Mouse (Mus musculus): ENCODE results near the gene Fam126b. TPM values are rescaled to one million over a fixed set of nuclear protein-coding genes. Genes with fewer than 3 reads are reported as not detected.
"Not testable (repeated sequence)": the region's sequence is repeated elsewhere in the genome, so short reads cannot be mapped to it uniquely, and the experiment has no call there.

The Fam126b gene
- polyA plus RNA-seq, 1 experiment from 2014 or later = 17.9 TPM

DNA sequence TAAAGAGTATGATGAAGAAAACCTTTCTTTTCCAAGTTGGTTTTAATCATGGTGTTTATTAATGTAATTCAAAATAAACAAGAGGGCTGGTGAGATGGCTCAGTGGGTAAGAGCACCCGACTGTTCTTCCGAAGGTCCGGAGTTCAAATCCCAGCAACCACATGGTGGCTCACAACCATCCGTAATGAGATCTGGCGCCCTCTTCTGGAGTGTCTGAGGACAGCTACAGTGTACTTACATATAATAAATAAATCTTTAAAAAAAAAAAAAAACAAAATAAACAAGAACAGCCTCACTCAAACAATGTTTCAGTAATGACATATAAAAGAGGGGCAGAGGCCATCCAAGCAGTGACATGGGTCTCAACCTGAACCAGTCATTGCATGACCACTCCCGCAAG is 25.8 kb downstream of the Fam126b start:
- H3K9me3 ChIP-seq (ENCODE audit: control insufficient read depth, low read length); H3K27ac ChIP-seq (replicated peaks; ENCODE audit: low read depth, low read length); ATAC-seq (ENCODE audit: low FRiP score, low TSS enrichment); H3K9ac ChIP-seq (replicated peaks; ENCODE audit: low read length); H3K27me3 ChIP-seq (ENCODE audit: control insufficient read depth, insufficient read depth, low read length); H3K4me3 ChIP-seq (replicated peaks; ENCODE audit: low read depth, low read length); DNase-seq; H3K4me2 ChIP-seq (ENCODE audit: low read length); H3K4me1 ChIP-seq (ENCODE audit: control insufficient read depth, insufficient read depth, low read length): not testable (repeated sequence)
- H3K36me3 ChIP-seq (ENCODE audit: control insufficient read depth, insufficient read depth, low read length) = peaks cover 24% of the 10 kb centered on the region
- 93% methylated on average over 6 of the region's 6 CpGs for WGBS

DNA sequence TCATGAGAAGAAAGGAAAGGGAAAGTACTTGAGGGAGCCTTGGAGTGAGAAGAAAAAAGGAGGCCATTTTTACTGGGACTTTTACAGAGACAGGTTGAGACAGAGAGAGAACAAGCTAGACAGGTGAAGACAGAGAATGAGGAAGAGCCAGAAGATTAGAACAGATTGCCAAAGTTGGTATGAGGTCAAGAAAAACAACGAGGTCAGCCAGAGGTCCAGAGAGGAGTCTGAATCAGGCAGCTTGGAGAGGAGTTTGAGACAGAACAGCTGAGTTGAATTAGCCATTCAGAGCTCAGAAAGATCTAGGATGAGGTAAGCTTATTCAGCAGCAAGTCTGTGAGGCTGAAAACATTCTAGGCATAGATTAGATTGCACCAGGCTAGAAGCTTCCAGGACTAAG is 44.7 kb downstream of the Fam126b start:
- Histone ChIP-seq H3K9me3 (ENCODE audit: control insufficient read depth, low read length) (no peaks in the 10 kb centered on the region), H3K4me2 (ENCODE audit: low read length) (no peak overlapping the region), H3K4me3 (replicated peaks; ENCODE audit: low read depth, low read length) (no peak overlapping the region), H3K27me3 (ENCODE audit: control insufficient read depth, insufficient read depth, low read length) (no peaks in the 10 kb centered on the region), H3K9ac (replicated peaks; ENCODE audit: low read length) (no peak overlapping the region), H3K4me1 (ENCODE audit: control insufficient read depth, insufficient read depth, low read length) (no peaks in the 10 kb centered on the region), H3K36me3 (ENCODE audit: control insufficient read depth, insufficient read depth, low read length) (peaks cover 74% of the 10 kb centered on the region), H3K27ac (replicated peaks; ENCODE audit: low read depth, low read length) (no peak overlapping the region)
- 83% methylated on average over 1 of the region's 1 CpGs for WGBS
- DNase-seq (no peak), ATAC-seq (ENCODE audit: low FRiP score, low TSS enrichment) (no peak)

DNA sequence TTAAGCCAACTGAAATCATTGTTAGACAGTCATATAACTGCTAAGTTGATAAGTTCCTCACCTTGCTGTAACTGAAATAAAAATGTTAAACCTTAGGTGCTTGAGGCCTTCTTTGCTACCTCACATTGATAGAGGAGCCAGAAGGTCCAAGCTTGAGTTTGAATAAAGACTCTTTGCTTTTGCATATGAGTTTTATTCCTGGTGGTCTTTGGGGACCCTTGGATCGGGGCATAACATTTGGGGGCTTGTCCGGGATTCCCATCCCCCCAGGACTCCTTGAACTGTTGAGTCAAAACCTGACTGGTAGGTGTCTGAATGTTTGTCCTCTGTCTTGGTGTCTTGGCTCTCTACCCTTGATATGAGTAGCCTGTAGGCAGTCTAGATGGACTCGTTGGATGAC is 78.9 kb downstream of the Fam126b start:
- whole genome bisulfite sequencing = 92% methylated on average over 3 of the region's 3 CpGs
- ATAC-seq (ENCODE audit: low FRiP score, low TSS enrichment) (no peak), DNase-seq (peak; percentile 4)
- Histone ChIP-seq H3K4me2 (ENCODE audit: low read length) (no peak overlapping the region), H3K4me1 (ENCODE audit: control insufficient read depth, insufficient read depth, low read length) (peaks cover 15% of the 10 kb centered on the region), H3K36me3 (ENCODE audit: control insufficient read depth, insufficient read depth, low read length) (no peaks in the 10 kb centered on the region), H3K9ac (replicated peaks; ENCODE audit: low read length) (no peak overlapping the region), H3K27ac (replicated peaks; ENCODE audit: low read depth, low read length) (no peak overlapping the region), H3K9me3 (ENCODE audit: control insufficient read depth, low read length) (peaks cover 22% of the 10 kb centered on the region), H3K4me3 (replicated peaks; ENCODE audit: low read depth, low read length) (no peak overlapping the region), H3K27me3 (ENCODE audit: control insufficient read depth, insufficient read depth, low read length) (no peaks in the 10 kb centered on the region)

DNA sequence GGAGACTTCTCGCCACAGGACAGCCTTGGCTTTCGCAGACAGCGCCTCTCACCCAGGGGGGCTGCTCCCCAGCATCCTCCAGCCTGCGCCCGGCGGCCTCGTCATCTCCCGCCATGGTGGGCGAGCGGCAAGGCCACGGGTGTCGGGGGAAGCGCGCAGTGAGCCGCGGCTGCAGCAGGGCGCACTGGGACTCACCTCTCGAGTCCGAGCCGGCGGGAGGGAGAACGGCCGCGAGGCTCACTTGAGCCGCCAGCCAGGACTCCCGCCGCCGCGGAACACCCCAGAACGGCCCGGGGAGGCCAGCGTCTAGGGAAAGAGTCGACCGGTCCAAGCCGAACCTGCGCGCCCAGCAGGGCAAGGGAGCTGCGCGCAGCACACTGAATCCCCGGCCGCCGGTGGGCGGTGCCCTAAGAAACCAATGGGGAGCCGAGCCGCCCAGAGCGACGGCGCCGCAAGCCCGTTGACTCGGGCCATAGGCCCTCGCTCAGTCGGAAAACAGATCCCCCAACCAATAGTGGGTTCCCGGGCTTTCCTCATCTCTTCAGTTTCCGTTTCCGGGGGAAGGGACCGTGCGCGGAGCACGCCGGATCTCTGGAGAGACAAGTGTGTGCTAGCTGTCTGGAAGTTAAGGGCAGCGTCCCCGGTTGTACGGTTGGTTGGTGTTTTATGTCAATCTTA is 81.4 kb downstream of the Fam126b start, which contains the start of gene Orc2:
TSS of gene Orc2 (minus strand) at position 533 of the 678 bp plus-strand sequence.
- under 1% methylated on average over 64 of the region's 64 CpGs for WGBS

DNA sequence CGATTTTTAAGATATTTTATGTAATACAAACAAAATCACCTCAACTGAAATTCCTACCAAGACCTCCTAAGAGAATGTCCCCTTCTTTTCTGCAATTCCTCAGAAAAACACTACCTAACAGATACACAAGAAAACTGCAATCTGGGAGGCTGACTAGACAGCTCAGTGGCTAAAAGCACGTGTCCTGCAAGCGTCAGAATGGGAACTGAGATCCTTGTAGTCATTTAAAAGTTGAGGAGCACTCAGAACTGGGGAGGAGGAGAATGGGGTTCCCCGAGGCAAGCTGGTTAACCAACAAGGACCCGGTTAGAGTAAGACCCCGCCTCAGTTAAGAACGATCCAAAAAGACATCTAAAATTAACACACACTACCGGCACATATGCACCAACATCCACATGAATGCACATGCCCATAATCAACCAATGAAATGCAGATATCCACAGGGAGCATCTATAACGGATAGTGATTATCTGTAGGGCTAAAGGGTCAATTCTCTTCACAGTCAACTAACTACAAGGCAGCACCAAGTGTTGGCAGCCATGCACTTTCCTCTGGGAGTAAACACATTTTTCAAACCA is 82.2 kb downstream of the Fam126b start:
- peaks cover 15% of the 10 kb centered on the region for H3K4me1 ChIP-seq (ENCODE audit: control insufficient read depth, insufficient read depth, low read length)
- DNase-seq = no peak
- peak overlapping the region; percentile 82 for H3K4me2 ChIP-seq (ENCODE audit: low read length)
- H3K9ac ChIP-seq (replicated peaks; ENCODE audit: low read length) = peak overlapping the region; percentile 84
- H3K4me3 ChIP-seq (replicated peaks; ENCODE audit: low read depth, low read length) = peak overlapping the region; percentile 95
- no peak overlapping the region for H3K27ac ChIP-seq (replicated peaks; ENCODE audit: low read depth, low read length)
- H3K27me3 ChIP-seq (ENCODE audit: control insufficient read depth, insufficient read depth, low read length) = no peaks in the 10 kb centered on the region
- peaks cover 16% of the 10 kb centered on the region for H3K9me3 ChIP-seq (ENCODE audit: control insufficient read depth, low read length)
- ATAC-seq (ENCODE audit: low FRiP score, low TSS enrichment) = no peak
- WGBS = 32% methylated on average over 9 of the region's 9 CpGs
- H3K36me3 ChIP-seq (ENCODE audit: control insufficient read depth, insufficient read depth, low read length) = peaks cover 22% of the 10 kb centered on the region

More for the DNA sequence above, 81.4 kb downstream of the Fam126b start, which contains the start of gene Orc2:
- Histone ChIP-seq H3K27me3 (ENCODE audit: control insufficient read depth, insufficient read depth, low read length) (no peaks in the 10 kb centered on the region), H3K4me3 (replicated peaks; ENCODE audit: low read depth, low read length) (peak within 1 kb of the TSS; percentile 95), H3K9me3 (ENCODE audit: control insufficient read depth, low read length) (peaks cover 16% of the 10 kb centered on the region), H3K4me2 (ENCODE audit: low read length) (peak within 1 kb of the TSS; percentile 82), H3K9ac (replicated peaks; ENCODE audit: low read length) (peak within 1 kb of the TSS; percentile 84), H3K4me1 (ENCODE audit: control insufficient read depth, insufficient read depth, low read length) (peaks cover 15% of the 10 kb centered on the region), H3K27ac (replicated peaks; ENCODE audit: low read depth, low read length) (peak within 1 kb of the TSS; percentile 80), H3K36me3 (ENCODE audit: control insufficient read depth, insufficient read depth, low read length) (peaks cover 14% of the 10 kb centered on the region)
- DNase-seq (peak; percentile 97), ATAC-seq (ENCODE audit: low FRiP score, low TSS enrichment) (peak; percentile 99)

DNA sequence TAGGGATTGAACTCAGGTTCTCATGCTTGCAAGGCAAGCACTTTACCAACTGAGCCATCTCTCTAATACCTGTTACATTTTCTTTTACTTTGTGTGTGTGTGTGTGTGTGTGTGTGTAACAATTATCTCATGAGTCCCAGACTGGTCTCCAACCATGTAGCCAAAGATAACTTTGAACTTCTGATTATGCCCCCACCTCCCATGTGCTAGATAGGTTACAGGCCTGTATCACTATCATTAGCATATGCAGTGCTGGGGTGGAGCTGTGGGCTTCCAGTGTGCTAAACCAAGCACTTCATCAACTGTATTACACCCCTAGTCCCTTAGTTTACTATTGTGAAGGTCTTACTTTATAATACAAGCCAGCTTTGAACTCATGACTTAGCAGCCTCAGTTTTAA is 83.0 kb downstream of the Fam126b start:
- Histone ChIP-seq H3K4me1 (ENCODE audit: control insufficient read depth, insufficient read depth, low read length) (peaks cover 15% of the 10 kb centered on the region), H3K27me3 (ENCODE audit: control insufficient read depth, insufficient read depth, low read length) (no peaks in the 10 kb centered on the region), H3K36me3 (ENCODE audit: control insufficient read depth, insufficient read depth, low read length) (peaks cover 29% of the 10 kb centered on the region), H3K27ac (replicated peaks; ENCODE audit: low read depth, low read length) (no peak overlapping the region), H3K4me3 (replicated peaks; ENCODE audit: low read depth, low read length) (no peak overlapping the region; the same call in 1 of the 2 replicates), H3K9ac (replicated peaks; ENCODE audit: low read length) (no peak overlapping the region), H3K4me2 (ENCODE audit: low read length) (peak overlapping the region; percentile 82), H3K9me3 (ENCODE audit: control insufficient read depth, low read length) (peaks cover 13% of the 10 kb centered on the region)
- no peak for ATAC-seq (ENCODE audit: low FRiP score, low TSS enrichment)
- DNase-seq = no peak

DNA sequence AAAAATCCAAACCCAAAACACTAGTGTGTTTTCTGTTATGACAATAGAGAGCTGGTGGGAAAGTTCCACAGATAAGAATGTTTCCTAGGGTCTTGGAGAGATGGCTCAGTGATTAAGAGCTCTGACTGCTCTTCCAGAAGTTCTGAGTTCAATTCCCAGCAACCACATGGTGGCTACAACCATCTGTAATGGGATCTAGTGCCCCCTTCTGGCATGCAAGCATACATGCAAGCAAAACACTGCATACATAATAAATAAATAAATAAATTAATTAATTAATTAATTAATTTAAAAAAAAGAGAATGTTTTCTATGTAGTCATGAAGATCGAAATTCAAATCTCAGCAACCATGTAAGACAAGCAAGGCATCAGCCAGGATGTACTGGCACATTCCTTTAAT is 87.4 kb downstream of the Fam126b start:
- Histone ChIP-seq H3K9ac (replicated peaks; ENCODE audit: low read length) (no peak overlapping the region), H3K4me3 (replicated peaks; ENCODE audit: low read depth, low read length) (no peak overlapping the region), H3K4me1 (ENCODE audit: control insufficient read depth, insufficient read depth, low read length) (peaks cover 8% of the 10 kb centered on the region), H3K27ac (replicated peaks; ENCODE audit: low read depth, low read length) (no peak overlapping the region), H3K27me3 (ENCODE audit: control insufficient read depth, insufficient read depth, low read length) (no peaks in the 10 kb centered on the region), H3K4me2 (ENCODE audit: low read length) (no peak overlapping the region), H3K36me3 (ENCODE audit: control insufficient read depth, insufficient read depth, low read length) (peaks cover 64% of the 10 kb centered on the region), H3K9me3 (ENCODE audit: control insufficient read depth, low read length) (no peaks in the 10 kb centered on the region)
- ATAC-seq (ENCODE audit: low FRiP score, low TSS enrichment) (no peak), DNase-seq (no peak)
- 98% methylated on average over 1 of the region's 1 CpGs for WGBS

DNA sequence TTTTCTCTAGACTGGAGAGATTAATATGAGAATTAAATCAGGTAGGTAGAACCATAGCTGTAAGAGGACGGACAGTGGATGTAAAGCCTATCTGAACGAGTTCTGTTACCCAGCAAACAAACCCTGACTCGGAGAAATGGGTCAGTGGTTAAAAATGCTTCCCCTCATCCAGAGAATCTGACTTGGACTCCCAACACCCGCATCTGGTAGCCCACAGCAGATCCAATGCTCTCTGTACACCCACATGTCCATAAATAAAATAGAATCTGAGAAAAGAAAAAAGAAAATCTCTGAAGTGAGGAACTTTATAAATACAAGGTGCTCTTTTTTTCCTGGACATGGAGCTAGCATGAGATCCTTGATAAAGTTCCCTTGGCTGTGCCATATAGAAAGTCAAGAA is 88.4 kb downstream of the Fam126b start:
- 96% methylated on average over 4 of the region's 4 CpGs for WGBS
- Histone ChIP-seq H3K4me3 (replicated peaks; ENCODE audit: low read depth, low read length) (no peak overlapping the region), H3K27ac (replicated peaks; ENCODE audit: low read depth, low read length) (no peak overlapping the region), H3K9ac (replicated peaks; ENCODE audit: low read length) (no peak overlapping the region), H3K4me2 (ENCODE audit: low read length) (no peak overlapping the region), H3K4me1 (ENCODE audit: control insufficient read depth, insufficient read depth, low read length) (no peaks in the 10 kb centered on the region), H3K9me3 (ENCODE audit: control insufficient read depth, low read length) (no peaks in the 10 kb centered on the region), H3K36me3 (ENCODE audit: control insufficient read depth, insufficient read depth, low read length) (peaks cover 74% of the 10 kb centered on the region), H3K27me3 (ENCODE audit: control insufficient read depth, insufficient read depth, low read length) (no peaks in the 10 kb centered on the region)
- no peak for ATAC-seq (ENCODE audit: low FRiP score, low TSS enrichment)
- no peak for DNase-seq

DNA sequence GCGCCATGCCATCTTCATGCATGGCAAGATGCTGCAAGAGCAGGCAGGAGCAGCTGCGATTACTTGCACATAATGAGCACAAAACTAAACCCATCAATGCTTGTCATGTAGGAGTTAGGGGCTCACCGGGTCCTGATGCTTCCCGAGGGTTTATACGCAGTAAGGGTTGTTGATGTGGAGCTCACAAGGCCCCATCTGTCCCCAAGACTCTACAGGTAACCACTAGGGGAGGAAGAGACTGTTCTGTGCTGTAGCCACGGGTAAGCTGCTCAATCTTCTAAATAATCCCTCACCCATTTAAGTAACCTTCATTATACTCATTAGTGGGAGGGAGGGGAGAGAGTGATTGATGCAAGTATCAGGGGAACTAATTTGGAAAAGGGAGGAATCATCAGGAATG is 90.5 kb downstream of the Fam126b start:
- Histone ChIP-seq H3K27ac (replicated peaks; ENCODE audit: low read depth, low read length) (no peak overlapping the region), H3K9me3 (ENCODE audit: control insufficient read depth, low read length) (no peaks in the 10 kb centered on the region), H3K9ac (replicated peaks; ENCODE audit: low read length) (no peak overlapping the region), H3K4me1 (ENCODE audit: control insufficient read depth, insufficient read depth, low read length) (no peaks in the 10 kb centered on the region), H3K36me3 (ENCODE audit: control insufficient read depth, insufficient read depth, low read length) (peaks cover 90% of the 10 kb centered on the region), H3K4me2 (ENCODE audit: low read length) (no peak overlapping the region), H3K4me3 (replicated peaks; ENCODE audit: low read depth, low read length) (no peak overlapping the region), H3K27me3 (ENCODE audit: control insufficient read depth, insufficient read depth, low read length) (no peaks in the 10 kb centered on the region)
- 91% methylated on average over 6 of the region's 6 CpGs for WGBS
- ATAC-seq (ENCODE audit: low FRiP score, low TSS enrichment) (no peak), DNase-seq (no peak)

Measured in midbrain, embryonic 14.5 days (tissue).